Mouse (Mus musculus) forebrain, embryonic 11.5 days (tissue): Measurements from ENCODE around the gene Nell1. TPM values are rescaled to one million over a fixed set of nuclear protein-coding genes. Genes with fewer than 3 reads are reported as not detected.
A peak's percentile ranks its signal among the peaks of the same experiment; 100 is the strongest.

Source experiments
- ATAC-seq: fragments of 200-750 bp; cut with Nextera tagmentation; replicated peaks from 2 replicates; pipeline ENCODE4 v1.8.0; 2017; ENCODE audit warnings: moderate TSS enrichment; ENCODE audit not compliant: low FRiP score
- DNase-seq: peaks from one replicate; pipeline ENCODE4 v3.0.0-alpha.2; 2017; ENCODE audit warnings: low spot score
- H3K27ac ChIP-seq: fragments of 300-500 bp; sonication (generic); 2 replicates; pipeline ENCODE4 v1.5.1; 2014; ENCODE audit warnings: low read depth, low read length
- H3K27me3 ChIP-seq: fragments of 300-500 bp; sonication (generic); 2 replicates; pipeline ENCODE4 v1.6.1; 2014; ENCODE audit warnings: mild to moderate bottlenecking, low read length, mixed read lengths; ENCODE audit not compliant: control insufficient read depth, insufficient read depth
- H3K36me3 ChIP-seq: fragments of 300-500 bp; sonication (generic); 2 replicates; pipeline ENCODE4 v1.6.1; 2014; ENCODE audit warnings: mild to moderate bottlenecking, low read length, moderate library complexity, mixed read lengths; ENCODE audit not compliant: control insufficient read depth, insufficient read depth
- H3K4me1 ChIP-seq: fragments of 300-500 bp; sonication (generic); replicated peaks from 2 replicates; pipeline ENCODE4 v1.6.1; 2014; ENCODE audit warnings: low read length, mixed read lengths; ENCODE audit not compliant: control insufficient read depth, insufficient read depth
- H3K4me2 ChIP-seq: fragments of 300-500 bp; sonication (generic); 2 replicates; pipeline ENCODE4 v1.6.1; 2014; ENCODE audit warnings: low read depth, mild to moderate bottlenecking, low read length, moderate library complexity, mixed read lengths; ENCODE audit not compliant: severe bottlenecking
- H3K4me3 ChIP-seq: fragments of 300-500 bp; sonication (generic); 2 replicates; pipeline ENCODE4 v1.5.1; 2014; ENCODE audit warnings: low read depth, low read length
- H3K9ac ChIP-seq: fragments of 300-500 bp; sonication (generic); 2 replicates; pipeline ENCODE4 v1.6.1; 2014; ENCODE audit warnings: low read length
- H3K9me3 ChIP-seq: fragments of 300-500 bp; sonication (generic); 2 replicates; pipeline ENCODE4 v1.6.1; 2016; ENCODE audit warnings: low read length, mixed read lengths; ENCODE audit not compliant: control insufficient read depth
- WGBS: fragments of 180-500 bp; shearing (Covaris S2); extraction: QIAGEN DNeasy Blood & Tissue Kit; methylation state at CpG from one replicate; pipeline ENCODE4 v1.1.7; 2014; 5-methylcytosine and 5-hydroxymethylcytosine counted together
- polyA plus RNA-seq: library from polyadenylated mRNA; unstranded; fragments of >200 nt; fragmentation: Nextera tagmentation; extraction: Ambion mirVana; gene quantifications from 2 replicates; pipeline ENCODE4 v1.2.1, GENCODE M21; 2014

The Nell1 gene
- polyA plus RNA-seq, 1 experiment from 2014 or later = 0.92 TPM

- Histone ChIP-seq H3K9me3 (no peaks in the 10 kb centered on the region), H3K36me3 (no peaks in the 10 kb centered on the region), H3K9ac (no peak overlapping the region), H3K27me3 (no peaks in the 10 kb centered on the region), H3K4me3 (no peak overlapping the region), H3K27ac (no peak overlapping the region), H3K4me1 (no peaks in the 10 kb centered on the region), H3K4me2 (no peak overlapping the region)
- DNase-seq (no peak), ATAC-seq (no peak)
- 57% methylated on average over 4 of the region's 4 CpGs for WGBS
These were observed 507.3 kb downstream of the Nell1 start for GRCm38 (mm10) chr7:50482011-50482410.

GRCm38 (mm10) chr7:50485304-50485703 lies 510.6 kb downstream of the Nell1 start:
- no peak overlapping the region for H3K4me3 ChIP-seq
- no peaks in the 10 kb centered on the region for H3K36me3 ChIP-seq
- H3K9me3 ChIP-seq = no peaks in the 10 kb centered on the region
- no peaks in the 10 kb centered on the region for H3K27me3 ChIP-seq
- no peaks in the 10 kb centered on the region for H3K4me1 ChIP-seq
- H3K9ac ChIP-seq = no peak overlapping the region
- ATAC-seq (peak; percentile 42), DNase-seq (peak; percentile 61)
- no peak overlapping the region for H3K27ac ChIP-seq
- 14% methylated on average over 1 of the region's 1 CpGs for WGBS
- no peak overlapping the region for H3K4me2 ChIP-seq

DNA sequence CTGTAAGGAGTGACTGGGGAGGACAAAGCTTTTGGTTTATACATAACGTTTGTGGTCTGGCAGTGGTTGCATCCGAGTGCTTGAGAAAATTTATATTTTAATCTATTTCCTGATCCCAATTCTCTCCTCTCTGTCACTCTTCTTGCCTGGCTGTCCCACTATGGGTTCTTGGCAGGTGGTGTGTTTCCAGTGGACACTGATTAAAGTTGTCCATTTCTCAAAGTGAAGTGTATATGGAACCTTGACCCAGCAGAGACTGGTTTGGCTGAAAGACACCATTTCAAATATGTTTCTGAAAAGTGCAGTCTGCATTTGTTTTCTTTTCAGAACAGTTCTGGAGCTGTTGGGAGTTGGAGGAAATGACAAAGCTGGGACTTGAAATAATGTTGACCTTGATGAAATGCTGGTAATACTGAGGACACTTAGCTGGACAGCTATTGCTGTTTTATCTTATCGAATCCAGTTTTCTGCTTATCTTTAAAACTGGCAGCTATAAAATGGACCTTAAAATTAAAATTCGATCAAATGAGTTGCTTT lies 512.3 kb downstream of the Nell1 start:
- ATAC-seq (no peak), DNase-seq (no peak)
- Histone ChIP-seq H3K4me3 (no peak overlapping the region), H3K27ac (no peak overlapping the region), H3K27me3 (no peaks in the 10 kb centered on the region), H3K9ac (no peak overlapping the region), H3K9me3 (no peaks in the 10 kb centered on the region), H3K4me2 (no peak overlapping the region), H3K36me3 (no peaks in the 10 kb centered on the region), H3K4me1 (no peaks in the 10 kb centered on the region)
- WGBS = 91% methylated on average over 4 of the region's 4 CpGs

DNA sequence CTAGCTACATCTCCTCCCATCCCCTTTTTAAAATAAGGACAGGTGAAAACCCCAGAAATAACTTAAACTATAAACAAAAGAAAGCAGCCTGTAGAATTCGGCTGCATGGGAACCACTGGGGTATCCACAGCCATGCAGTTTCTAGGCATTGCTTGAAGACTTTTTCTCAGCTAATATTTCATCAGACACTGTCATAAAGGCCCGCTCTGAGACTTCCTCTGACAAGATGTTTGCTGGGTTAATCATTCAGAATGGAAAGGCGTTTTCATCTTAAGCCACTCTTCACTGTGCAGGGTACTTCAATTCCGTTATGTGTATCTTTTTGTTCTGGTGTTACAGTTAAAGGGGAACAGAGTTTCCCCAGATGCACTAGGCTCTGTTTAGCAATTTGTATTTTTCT lies 526.9 kb downstream of the Nell1 start:
- 88% methylated on average over 4 of the region's 4 CpGs for WGBS
- ATAC-seq = no peak
- no peak overlapping the region for H3K27ac ChIP-seq
- no peaks in the 10 kb centered on the region for H3K4me1 ChIP-seq
- H3K9me3 ChIP-seq = no peaks in the 10 kb centered on the region
- H3K36me3 ChIP-seq = no peaks in the 10 kb centered on the region
- DNase-seq = no peak
- H3K27me3 ChIP-seq = no peaks in the 10 kb centered on the region
- no peak overlapping the region for H3K4me3 ChIP-seq
- no peak overlapping the region for H3K4me2 ChIP-seq
- H3K9ac ChIP-seq = no peak overlapping the region

- ATAC-seq (no peak), DNase-seq (no peak)
- Histone ChIP-seq H3K27me3 (no peaks in the 10 kb centered on the region), H3K9me3 (no peaks in the 10 kb centered on the region), H3K4me3 (no peak overlapping the region), H3K27ac (no peak overlapping the region), H3K9ac (no peak overlapping the region), H3K4me2 (no peak overlapping the region), H3K4me1 (no peaks in the 10 kb centered on the region), H3K36me3 (no peaks in the 10 kb centered on the region)
These were observed 532.4 kb downstream of the Nell1 start for GRCm38 (mm10) chr7:50507047-50507446.

DNA sequence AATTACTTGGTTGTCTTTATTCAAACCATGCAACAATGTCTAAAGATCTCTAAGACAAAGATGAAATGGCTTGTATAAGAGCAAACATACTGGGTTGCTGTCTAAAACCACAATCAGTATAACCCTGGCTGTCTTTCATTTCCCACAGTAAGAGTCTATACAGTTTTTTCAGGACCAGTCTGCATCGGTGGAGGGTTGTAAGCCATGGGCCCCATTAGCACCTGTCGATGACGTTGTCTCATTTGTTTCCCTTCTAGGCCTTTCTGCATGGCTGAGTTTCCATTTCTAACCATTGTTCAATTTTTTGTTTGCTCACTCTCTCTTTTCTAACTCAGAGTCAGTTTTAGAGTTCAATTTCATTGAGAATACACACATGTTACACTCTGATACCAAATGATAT lies 540.2 kb downstream of the Nell1 start:
- H3K4me1 ChIP-seq = no peaks in the 10 kb centered on the region
- H3K9ac ChIP-seq = no peak overlapping the region
- no peak overlapping the region for H3K4me2 ChIP-seq
- WGBS = 47% methylated on average over 3 of the region's 3 CpGs
- ATAC-seq (peak; percentile 69; the same call in 1 of the 2 replicates), DNase-seq (no peak)
- no peak overlapping the region for H3K27ac ChIP-seq
- no peaks in the 10 kb centered on the region for H3K36me3 ChIP-seq
- no peak overlapping the region for H3K4me3 ChIP-seq
- H3K27me3 ChIP-seq = no peaks in the 10 kb centered on the region
- H3K9me3 ChIP-seq = no peaks in the 10 kb centered on the region

DNA sequence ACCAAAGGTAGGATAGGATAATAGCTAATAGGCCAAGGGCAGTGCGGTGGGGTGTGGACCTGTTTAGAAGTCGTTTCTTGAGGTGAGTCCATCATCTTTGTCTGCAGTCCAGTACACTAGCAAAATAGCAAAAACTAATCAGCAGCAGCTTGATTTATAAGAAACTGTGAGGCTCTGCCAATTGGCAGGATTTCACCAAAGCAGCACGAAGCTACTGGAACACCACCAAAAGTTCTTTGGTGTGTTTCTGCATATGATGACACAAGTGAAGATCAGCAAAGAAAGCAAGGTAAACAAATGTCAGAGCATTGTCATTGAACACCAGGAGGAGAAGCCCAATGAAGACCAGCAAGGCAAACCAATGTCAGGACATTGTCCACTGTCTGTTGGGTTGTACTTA lies 542.0 kb downstream of the Nell1 start:
- H3K9me3 ChIP-seq = no peaks in the 10 kb centered on the region
- WGBS = 90% methylated on average over 3 of the region's 3 CpGs
- no peak overlapping the region for H3K4me2 ChIP-seq
- no peaks in the 10 kb centered on the region for H3K36me3 ChIP-seq
- no peak overlapping the region for H3K4me3 ChIP-seq
- H3K27me3 ChIP-seq = no peaks in the 10 kb centered on the region
- H3K9ac ChIP-seq = no peak overlapping the region
- DNase-seq = no peak
- no peak for ATAC-seq
- no peak overlapping the region for H3K27ac ChIP-seq
- no peaks in the 10 kb centered on the region for H3K4me1 ChIP-seq

DNA sequence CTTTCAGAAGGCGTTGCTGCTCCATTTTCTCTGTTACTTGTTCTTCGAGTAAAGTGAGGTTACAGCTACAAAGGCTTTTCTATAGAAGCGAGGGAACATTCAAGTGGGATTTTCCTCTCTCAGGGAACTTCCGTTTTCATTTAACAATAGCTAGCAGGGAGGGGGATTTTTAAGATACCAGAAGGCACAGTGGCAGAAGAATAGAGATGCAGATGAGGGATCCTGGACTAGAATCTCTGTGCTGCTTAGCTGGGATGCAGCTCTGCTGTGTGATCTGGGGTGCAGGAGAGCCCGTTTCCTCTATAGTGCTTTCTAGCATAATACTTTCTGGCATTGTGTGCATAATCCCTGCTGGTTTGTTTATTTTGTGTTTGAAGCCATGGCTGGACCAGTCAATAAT lies 568.7 kb downstream of the Nell1 start:
- DNase-seq (no peak), ATAC-seq (no peak; the same call in 1 of the 2 replicates)
- 29% methylated on average over 5 of the region's 5 CpGs for WGBS

DNA sequence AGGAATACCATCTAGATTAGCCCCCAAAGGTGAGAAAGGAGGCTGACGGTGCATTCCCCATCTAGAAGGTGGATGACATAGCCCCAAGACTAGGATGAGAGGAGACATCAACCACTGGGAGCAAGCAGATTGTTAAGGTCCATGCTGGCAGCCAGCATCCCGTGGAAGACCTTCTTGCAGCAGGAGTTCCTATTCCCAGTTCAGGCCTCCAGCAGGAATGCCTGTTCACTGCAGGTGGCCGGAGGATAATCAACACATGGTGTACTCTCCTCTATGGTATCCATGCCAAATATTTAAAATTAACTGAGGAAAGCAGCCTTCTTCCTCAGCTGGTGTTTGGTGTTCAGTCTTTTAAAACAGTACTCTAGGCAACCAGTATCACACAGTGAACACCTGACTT lies 574.9 kb downstream of the Nell1 start:
- Histone ChIP-seq H3K9ac (no peak overlapping the region), H3K4me2 (no peak overlapping the region), H3K4me1 (no peaks in the 10 kb centered on the region), H3K9me3 (no peaks in the 10 kb centered on the region), H3K4me3 (no peak overlapping the region), H3K36me3 (no peaks in the 10 kb centered on the region), H3K27ac (no peak overlapping the region), H3K27me3 (no peaks in the 10 kb centered on the region)
- 81% methylated on average over 3 of the region's 3 CpGs for WGBS
- ATAC-seq (no peak), DNase-seq (no peak)

More for the DNA sequence above, 568.7 kb downstream of the Nell1 start:
- Histone ChIP-seq H3K4me1 (no peaks in the 10 kb centered on the region), H3K36me3 (no peaks in the 10 kb centered on the region), H3K9me3 (no peaks in the 10 kb centered on the region), H3K4me3 (no peak overlapping the region), H3K9ac (no peak overlapping the region), H3K27ac (no peak overlapping the region), H3K27me3 (no peaks in the 10 kb centered on the region), H3K4me2 (no peak overlapping the region)
